In the genomic region with DNA sequence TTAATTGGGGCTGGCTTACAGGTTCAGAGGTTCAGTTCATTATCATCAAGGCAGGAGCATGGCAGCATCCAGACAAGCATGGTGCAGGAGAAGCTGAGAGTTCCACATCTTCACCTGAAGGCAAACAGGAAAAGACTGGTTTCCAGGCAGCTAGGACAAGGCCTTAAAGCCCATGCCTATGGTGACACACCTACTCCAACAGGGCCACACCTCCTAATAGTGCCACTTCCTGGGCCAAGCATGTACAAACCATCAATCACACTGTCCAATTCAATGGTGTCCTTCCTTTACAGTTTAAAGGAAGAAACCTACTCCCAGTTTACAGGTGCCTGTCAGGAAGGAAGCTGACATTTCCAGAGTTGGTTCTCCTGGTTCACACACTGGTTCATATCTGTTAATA, we compare ENCODE assay signal across 19 mouse cellular contexts.
"Had no signal": no experiment of that assay in that cellular context is flagged by ENCODE, and none has a peak within 500 bp of the region (broad histone marks: within the 10 kb centered on the region; RNA-seq: fewer than 3 reads in every experiment).

No protein-coding gene starts in this region.

- H3K4me1 ChIP-seq: midbrain, embryonic 10.5 days; midbrain, embryonic 12.5 days; neural tube, embryonic 13.5 days had no signal

- DNase-seq: lung, adult 18-20 months; lung, postnatal 10 days; lung, postnatal 4 days; midbrain, embryonic 14.5 days; retina, postnatal 1 day; right cerebral cortex, adult 18-20 months; right cerebral cortex, postnatal 25 days; right cerebral cortex, postnatal 4 days; spleen, adult 18-20 months; thymus, adult 2 months; thymus, postnatal 25 days; thymus, postnatal 4 days had no signal

- ATAC-seq: midbrain, embryonic 16.5 days had no signal

- H3K36me3 ChIP-seq: midbrain, embryonic 10.5 days; midbrain, embryonic 12.5 days; neural tube, embryonic 13.5 days; neural tube, embryonic 15.5 days had no signal

- H3K9me3 ChIP-seq: midbrain, embryonic 10.5 days; midbrain, embryonic 12.5 days; neural tube, embryonic 13.5 days; neural tube, embryonic 15.5 days had no signal

- H3K4me3 ChIP-seq: midbrain, embryonic 10.5 days; midbrain, embryonic 12.5 days; myocyte; neural tube, embryonic 13.5 days; neural tube, embryonic 15.5 days had no signal

- H3K27me3 ChIP-seq: midbrain, embryonic 12.5 days; neural tube, embryonic 13.5 days; neural tube, embryonic 15.5 days had no signal

- H3K27ac ChIP-seq: midbrain, embryonic 10.5 days; midbrain, embryonic 12.5 days; neural tube, embryonic 13.5 days; neural tube, embryonic 15.5 days had no signal

- H3K9ac ChIP-seq: lung, embryonic 14.5 days; midbrain, embryonic 12.5 days; neural tube, embryonic 13.5 days; neural tube, embryonic 15.5 days had no signal

- H3K4me2 ChIP-seq: lung, embryonic 14.5 days; midbrain, embryonic 12.5 days; neural tube, embryonic 13.5 days; neural tube, embryonic 15.5 days had no signal
